Mouse (Mus musculus): ENCODE measurements at regions not wholly inside any gene's neighbourhood (a gene's known extent, or its start where the extent isn't known, plus 50 kb on each side); places are given as distances from the start of the nearest gene placed in this dataset.

- no peak for DNase-seq (ENCODE audit: low spot score in 2 of 2)
Observed at GRCm38 (mm10) chr9:52377761-52378160, 209.4 kb upstream of the Zc3h12c start.

GRCm38 (mm10) chr9:52376914-52377313, 208.5 kb upstream of the Zc3h12c start:
- no peak for DNase-seq (ENCODE audit: low spot score in 2 of 2)

- DNase-seq (ENCODE audit: low spot score in 2 of 2) = no peak
Observed at GRCm38 (mm10) chr9:52371296-52371695, 202.9 kb upstream of the Zc3h12c start.

- DNase-seq (ENCODE audit: low spot score in 2 of 2) = no peak
Observed at GRCm38 (mm10) chr9:52368911-52369310, 200.5 kb upstream of the Zc3h12c start.

GRCm38 (mm10) chr9:52368080-52368479, 199.7 kb upstream of the Zc3h12c start:
- no peak for DNase-seq (ENCODE audit: low spot score in 2 of 2)

GRCm38 (mm10) chr9:52366046-52366445, 197.7 kb upstream of the Zc3h12c start:
- no peak for DNase-seq (ENCODE audit: low spot score in 2 of 2)

- DNase-seq (ENCODE audit: low spot score in 2 of 2) = no peak
Observed at GRCm38 (mm10) chr9:52361599-52361998, 193.2 kb upstream of the Zc3h12c start.

GRCm38 (mm10) chr9:52359416-52359815, 191.0 kb upstream of the Zc3h12c start:
- no peak for DNase-seq (ENCODE audit: low spot score in 2 of 2)

- no peak for DNase-seq (ENCODE audit: low spot score in 2 of 2)
Observed at GRCm38 (mm10) chr9:52356549-52356948, 188.2 kb upstream of the Zc3h12c start.

GRCm38 (mm10) chr9:52355187-52355982, 187.0 kb upstream of the Zc3h12c start:
- no peak for DNase-seq (ENCODE audit: low spot score in 2 of 2)

- no peak for DNase-seq (ENCODE audit: low spot score in 2 of 2)
Observed at GRCm38 (mm10) chr9:52348536-52349527, 180.5 kb upstream of the Zc3h12c start.

- no peak for DNase-seq (ENCODE audit: low spot score in 2 of 2)
Observed at GRCm38 (mm10) chr9:52344177-52344877, 176.0 kb upstream of the Zc3h12c start.

- DNase-seq (ENCODE audit: low spot score in 2 of 2) = no peak
Observed at GRCm38 (mm10) chr9:52341029-52341428, 172.7 kb upstream of the Zc3h12c start.

- no peak for DNase-seq (ENCODE audit: low spot score in 2 of 2)
Observed at GRCm38 (mm10) chr9:52337786-52338322, 169.5 kb upstream of the Zc3h12c start.

- DNase-seq (ENCODE audit: low spot score in 2 of 2) = no peak
Observed at GRCm38 (mm10) chr9:52334767-52335166, 166.4 kb upstream of the Zc3h12c start.

GRCm38 (mm10) chr9:52333884-52334283, 165.5 kb upstream of the Zc3h12c start:
- DNase-seq (ENCODE audit: low spot score in 2 of 2) = no peak

GRCm38 (mm10) chr9:52331748-52332147, 163.4 kb upstream of the Zc3h12c start:
- no peak for DNase-seq (ENCODE audit: low spot score in 2 of 2)

GRCm38 (mm10) chr9:52330652-52331051, 162.3 kb upstream of the Zc3h12c start:
- DNase-seq (ENCODE audit: low spot score in 2 of 2) = no peak

GRCm38 (mm10) chr9:52324347-52324746, 156.0 kb upstream of the Zc3h12c start:
- DNase-seq (ENCODE audit: low spot score in 2 of 2) = no peak

GRCm38 (mm10) chr9:52323757-52324156, 155.4 kb upstream of the Zc3h12c start:
- no peak for DNase-seq (ENCODE audit: low spot score in 2 of 2)

- DNase-seq (ENCODE audit: low spot score in 2 of 2) = no peak
Observed at GRCm38 (mm10) chr9:52323226-52323625, 154.9 kb upstream of the Zc3h12c start.

GRCm38 (mm10) chr9:52301521-52301920, 133.1 kb upstream of the Zc3h12c start:
- no peak for DNase-seq (ENCODE audit: low spot score in 2 of 2)

All from urinary bladder, adult 18-20 months (tissue).